Mouse (Mus musculus) adrenal gland, adult (tissue): ENCODE results near the gene Pdzd8.
A peak's percentile ranks its signal among the peaks of the same experiment; 100 is the strongest.

Experiments
- DNase-seq, 2 experiments: peaks; one replicate each; pipeline ENCODE4 v3.0.0; 2022 to 2023; ENCODE audit warnings: low spot score in 1 of 2; ENCODE audit not compliant: inconsistent age in 2 of 2

The Pdzd8 gene

DNA sequence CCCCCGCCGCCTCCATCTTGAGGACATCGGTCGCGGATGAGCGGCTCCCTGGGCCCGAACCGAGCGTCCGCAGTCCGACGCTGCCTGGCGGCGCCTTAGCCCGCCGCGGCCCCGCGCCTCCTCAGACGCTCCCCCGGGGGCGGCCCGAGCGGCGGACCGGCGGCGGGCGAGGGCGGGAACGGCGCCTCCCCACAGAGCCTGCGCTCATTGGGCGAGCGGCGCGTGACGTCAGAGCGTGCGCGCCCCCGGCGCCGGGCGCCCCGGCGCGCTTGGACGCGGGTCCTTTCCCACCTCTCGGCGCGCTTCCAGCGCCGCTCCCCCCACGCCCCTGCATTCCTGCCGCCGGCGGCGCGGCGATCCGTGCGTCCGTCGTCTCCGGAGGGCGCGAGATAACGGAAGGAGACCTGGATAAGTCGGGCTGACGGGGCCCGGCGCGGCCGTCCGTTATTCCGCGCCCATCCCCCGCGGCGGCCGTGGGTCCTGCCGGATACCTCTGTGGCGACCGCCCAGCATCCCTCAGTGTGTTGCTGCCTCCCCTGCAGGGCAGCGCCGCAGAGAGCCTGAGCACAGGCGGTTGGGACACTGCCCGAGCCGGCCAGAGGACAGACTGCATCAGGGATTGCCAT is at the start of gene Pdzd8:
Pdzd8 (minus strand) TSS at position 123 of the 626 bp plus-strand sequence.
- peak; percentile 93 to 97 for DNase-seq

DNA sequence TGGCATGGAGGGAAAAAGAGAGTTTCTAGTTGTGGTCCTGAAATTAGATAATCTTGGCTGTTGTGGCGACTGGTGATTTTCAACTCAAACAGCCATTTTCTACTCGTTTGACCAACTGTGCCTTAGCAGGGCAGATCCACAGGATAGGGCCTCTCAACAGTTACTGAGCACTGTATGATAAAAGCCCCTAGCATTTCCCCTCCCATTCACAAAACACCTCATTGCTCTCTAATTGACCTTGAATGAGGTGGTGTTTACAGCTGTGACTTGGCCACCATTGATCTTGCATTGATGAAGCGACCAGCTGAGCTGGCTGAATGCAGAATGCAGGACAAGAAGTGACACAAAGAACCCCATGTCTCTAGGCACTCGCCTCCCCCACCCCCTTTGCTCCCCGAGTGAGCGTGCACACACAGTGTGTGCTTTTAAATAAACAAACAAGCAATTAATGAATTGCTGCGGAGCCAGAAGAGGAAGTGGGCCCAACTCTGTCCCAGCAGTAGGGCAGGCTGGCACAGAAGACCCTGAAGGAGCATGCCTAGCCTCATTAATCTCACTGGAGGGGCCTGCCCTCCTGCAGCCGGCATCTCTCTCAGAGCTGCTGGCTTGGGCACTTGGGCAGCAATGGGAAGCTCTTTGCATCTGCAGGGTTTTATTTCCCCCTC is 48.3 kb upstream of the Pdzd8 start:
- no peak for DNase-seq

GRCm38 (mm10) chr19:59388847-59389606 is 43.4 kb upstream of the Pdzd8 start:
- peak; percentile 22 to 79 for DNase-seq

- DNase-seq: no peak
Observed at GRCm38 (mm10) chr19:59388399-59388798, 42.8 kb upstream of the Pdzd8 start.

DNA sequence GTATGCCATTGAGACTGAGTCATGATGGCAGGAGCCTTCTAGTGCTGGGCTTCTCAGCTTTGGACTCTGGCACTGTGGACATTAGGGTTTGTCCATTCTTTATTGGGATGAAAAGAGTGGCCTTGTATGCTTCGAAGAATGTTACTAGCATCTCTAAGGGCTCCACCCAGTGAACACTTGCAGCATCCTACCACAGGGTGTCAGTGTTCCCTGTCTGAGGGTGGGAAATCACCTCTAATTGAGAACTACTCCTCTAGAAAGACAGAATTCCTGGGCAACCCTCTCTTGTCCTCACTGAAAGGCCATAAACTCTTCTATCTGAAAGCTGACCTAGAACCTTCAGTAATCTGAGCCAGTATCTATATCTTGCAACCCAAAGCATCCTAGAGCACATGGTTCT is 41.6 kb upstream of the Pdzd8 start:
- DNase-seq: peak in 1 of 2 experiments; percentile 52

- no peak for DNase-seq
Observed at GRCm38 (mm10) chr19:59384582-59385495, 39.3 kb upstream of the Pdzd8 start.

DNA sequence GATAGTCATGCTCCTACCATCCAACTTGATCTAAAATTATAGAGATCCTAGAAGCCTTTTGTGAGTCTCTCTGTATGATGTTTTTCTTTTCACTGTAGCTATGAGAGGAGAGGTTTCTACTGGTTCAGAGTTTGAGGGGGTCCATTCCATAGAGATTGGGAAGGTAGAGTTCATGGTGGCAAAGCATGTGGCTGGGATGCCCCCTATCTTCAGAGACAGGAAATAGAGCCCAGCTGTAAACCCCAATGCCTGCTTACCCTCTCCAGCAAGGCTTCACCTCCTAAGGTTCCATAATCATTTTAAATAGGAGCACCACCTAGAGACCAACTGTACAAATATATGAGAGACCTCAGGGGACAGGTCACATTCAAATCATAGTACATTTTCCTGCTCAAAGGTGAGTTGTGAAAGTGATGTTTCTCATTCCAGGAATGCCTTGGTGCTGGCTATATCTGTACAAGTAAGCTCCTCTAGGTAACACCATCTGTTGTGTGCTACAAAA is 36.9 kb upstream of the Pdzd8 start:
- DNase-seq: no peak

- DNase-seq: no peak
Observed at GRCm38 (mm10) chr19:59379995-59380394, 34.4 kb upstream of the Pdzd8 start.

- no peak for DNase-seq
Observed at GRCm38 (mm10) chr19:59376481-59376880, 30.9 kb upstream of the Pdzd8 start.

GRCm38 (mm10) chr19:59374940-59375339 is 29.4 kb upstream of the Pdzd8 start:
- no peak for DNase-seq

- DNase-seq: no peak
Observed at GRCm38 (mm10) chr19:59372928-59373327, 27.3 kb upstream of the Pdzd8 start.

GRCm38 (mm10) chr19:59371016-59371415 is 25.4 kb upstream of the Pdzd8 start:
- no peak for DNase-seq

DNA sequence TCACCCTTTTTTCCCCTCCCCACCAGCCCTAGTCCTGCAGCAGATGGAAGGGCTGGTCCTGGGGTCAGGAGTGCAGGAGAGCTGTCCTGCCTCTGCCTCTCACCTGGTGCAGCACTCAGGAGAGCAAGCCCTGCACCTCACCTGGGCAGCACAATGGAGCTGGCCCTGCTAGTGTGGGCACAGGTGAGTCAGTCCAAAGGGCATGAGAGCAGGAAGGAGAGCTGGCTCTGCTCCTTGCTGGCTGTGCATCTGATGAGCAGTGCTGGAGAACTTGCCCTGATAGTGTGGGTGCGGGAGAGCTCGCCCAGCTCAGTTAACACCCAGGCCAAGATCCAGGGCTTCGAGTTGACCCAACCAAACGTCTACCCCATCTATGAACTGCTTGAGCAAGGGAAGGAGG is 22.3 kb upstream of the Pdzd8 start:
- no peak for DNase-seq

GRCm38 (mm10) chr19:59366724-59367123 is 21.1 kb upstream of the Pdzd8 start:
- no peak for DNase-seq

GRCm38 (mm10) chr19:59363666-59364065 is 18.1 kb upstream of the Pdzd8 start:
- DNase-seq: no peak

DNA sequence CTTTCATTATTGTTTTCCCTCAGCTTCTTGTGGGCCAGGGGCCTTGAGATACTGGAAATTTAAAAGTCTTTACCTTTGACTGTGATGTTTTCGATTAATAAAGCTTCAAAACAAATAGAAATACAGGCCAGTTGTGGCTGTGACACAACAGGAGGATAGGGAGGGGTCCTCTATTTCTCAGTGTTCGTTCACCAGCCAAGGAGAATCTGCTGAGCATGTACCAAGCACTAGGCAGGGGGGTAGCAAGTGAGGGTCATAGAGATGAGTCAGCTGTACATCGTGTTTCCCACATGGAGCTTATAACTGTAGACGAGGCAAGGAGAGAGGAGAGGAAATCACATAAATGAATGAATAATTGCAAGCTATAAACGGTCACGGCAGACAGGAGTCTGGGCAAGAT is 17.1 kb upstream of the Pdzd8 start:
- DNase-seq: no peak

- DNase-seq: no peak
Observed at GRCm38 (mm10) chr19:59360486-59360896, 14.9 kb upstream of the Pdzd8 start.

GRCm38 (mm10) chr19:59359202-59359601 is 13.6 kb upstream of the Pdzd8 start:
- no peak for DNase-seq

DNA sequence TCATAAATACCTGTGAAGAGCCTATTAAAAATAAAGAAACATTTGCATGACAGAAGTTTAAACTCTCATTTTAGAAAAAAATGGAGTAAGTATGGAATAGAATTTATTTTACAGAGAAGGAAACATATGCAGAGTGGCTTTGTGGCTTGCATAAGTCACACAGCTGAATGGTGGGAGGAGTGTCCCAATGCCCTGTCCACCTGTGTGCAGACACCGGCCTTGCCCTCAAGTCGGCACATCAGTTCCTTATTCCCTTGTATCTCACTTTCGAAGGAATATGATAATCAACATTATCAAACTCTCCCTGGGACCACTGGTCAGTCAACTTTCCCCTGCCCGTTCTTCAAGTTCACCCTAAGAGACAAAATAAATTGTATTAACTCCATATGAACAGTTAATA is 12.3 kb upstream of the Pdzd8 start:
- DNase-seq: no peak

- DNase-seq: no peak
Observed at GRCm38 (mm10) chr19:59356843-59357595, 11.4 kb upstream of the Pdzd8 start.
